Mouse (Mus musculus): ENCODE results near the gene Oas1g. TPM values are rescaled to one million over a fixed set of nuclear protein-coding genes. Genes with fewer than 3 reads are reported as not detected.

Gene Oas1g
- polyA plus RNA-seq (2015; fragmentation: Illumina TruSeq; extraction: RNeasy Lipid Tissue Mini Kit (QIAGEN cat#74804); ENCODE audit: insufficient read depth, low read depth, low replicate concordance) = 1.6 TPM

DNA sequence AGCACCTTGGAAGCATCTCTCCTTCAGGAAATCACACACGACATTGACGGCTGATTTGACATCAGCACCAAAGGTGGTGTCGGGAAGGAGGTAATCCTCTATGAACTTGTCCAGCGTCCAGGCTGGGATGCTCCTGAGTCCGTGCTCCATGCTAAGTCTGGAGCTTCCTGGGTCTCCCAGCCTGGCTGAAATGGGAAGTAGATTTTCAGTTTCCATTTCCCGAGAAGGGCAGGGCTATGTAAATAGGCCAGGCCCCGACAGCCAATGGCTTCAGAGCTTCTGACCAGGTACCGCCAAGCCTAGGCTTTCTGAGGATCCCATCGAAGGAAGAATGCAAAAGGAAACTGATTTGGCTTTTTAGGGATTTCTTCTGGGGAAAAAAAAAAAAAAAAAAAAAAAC, at the start of gene Oas1g:
Gene Oas1g, minus strand, starts transcription at position 201 of the 400 bp plus-strand sequence.

GRCm38 (mm10) chr5:120914204-120914603, 26.8 kb upstream of the Oas1g start, which contains the start of gene Oas1d:
Gene Oas1d (plus strand): TSS chr5:120914536.

DNA sequence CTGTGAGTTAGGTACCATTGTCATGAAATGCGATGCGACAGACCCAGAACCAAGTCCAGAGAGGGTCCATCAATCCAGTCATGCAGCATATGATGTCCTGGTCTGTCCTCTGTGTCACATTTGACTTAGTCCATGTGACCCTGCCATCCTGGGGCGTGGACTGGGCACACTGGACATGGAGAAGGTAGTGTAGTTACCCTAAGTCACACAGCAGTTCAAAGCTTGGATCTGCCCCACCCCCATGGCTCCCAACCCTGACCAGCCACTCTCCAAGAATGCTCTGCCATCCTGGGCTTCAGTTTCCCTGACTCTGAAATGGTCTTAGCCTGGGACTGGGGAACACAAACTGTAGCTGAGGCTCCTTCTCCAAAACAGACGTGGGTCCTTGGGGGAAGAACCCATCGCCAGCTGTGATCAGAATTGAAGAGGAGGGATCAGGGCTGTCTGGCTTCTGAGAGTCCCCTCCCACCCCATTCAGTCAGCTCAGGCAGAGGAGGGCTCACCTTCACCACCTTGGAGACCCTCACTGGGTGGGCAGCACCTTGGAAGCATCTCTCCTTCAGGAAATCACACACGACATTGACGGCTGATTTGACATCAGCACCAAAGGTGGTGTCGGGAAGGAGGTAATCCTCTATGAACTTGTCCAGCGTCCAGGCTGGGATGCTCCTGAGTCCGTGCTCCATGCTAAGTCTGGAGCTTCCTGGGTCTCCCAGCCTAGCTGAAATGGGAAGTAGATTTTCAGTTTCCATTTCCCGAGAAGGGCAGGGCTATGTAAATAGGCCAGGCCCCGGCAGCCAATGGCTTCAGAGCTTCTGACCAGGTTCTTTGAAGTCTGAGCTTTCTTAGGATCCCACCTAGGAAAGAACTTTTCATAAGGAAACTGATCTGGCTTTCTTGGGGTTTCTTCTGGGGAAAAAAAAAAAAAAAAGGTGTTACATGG, 19.6 kb upstream of the Oas1g start, which contains the start of gene Oas1a:
Gene Oas1a, minus strand, starts transcription at position 731 of the 943 bp plus-strand sequence.

GRCm38 (mm10) chr5:120861121-120861520, 26.3 kb downstream of the Oas1g start, which contains the start of gene Oas1h:
Gene Oas1h (plus strand): TSS chr5:120861421.

DNA sequence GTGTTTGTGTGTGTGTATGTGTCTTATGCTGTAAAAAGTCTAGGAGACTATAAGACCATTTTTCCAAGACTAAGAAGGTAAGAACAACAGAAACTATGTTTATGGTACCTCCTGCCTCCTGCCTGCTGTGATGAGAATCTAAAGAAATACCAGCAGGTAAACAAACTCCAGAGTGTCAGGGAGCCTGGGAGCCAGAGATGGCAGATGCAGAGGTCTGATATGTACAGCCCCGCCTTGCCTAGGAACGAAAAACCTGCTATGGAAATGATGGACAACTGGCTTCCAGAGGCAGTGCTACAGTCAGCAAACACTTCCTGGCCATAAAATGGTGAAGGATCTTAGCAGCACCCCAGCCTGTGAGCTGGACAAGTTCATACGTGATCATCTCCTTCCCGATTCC, 40.3 kb downstream of the Oas1g start, which contains the start of gene Oas1f:
Gene Oas1f, plus strand, starts transcription at position 301 of the 400 bp plus-strand sequence.

Other genes starting within 250 kb of the Oas1g start
- gene Rasal1, start 238.8 kb downstream of the Oas1g start, polyA plus RNA-seq (2015; fragmentation: Illumina TruSeq; extraction: RNeasy Lipid Tissue Mini Kit (QIAGEN cat#74804); ENCODE audit: insufficient read depth, low read depth, low replicate concordance) = 0.24 TPM
- 13.4 TPM for gene Dtx1, start 175.7 kb downstream of the Oas1g start, polyA plus RNA-seq (2015; fragmentation: Illumina TruSeq; extraction: RNeasy Lipid Tissue Mini Kit (QIAGEN cat#74804); ENCODE audit: insufficient read depth, low read depth, low replicate concordance)
- 3.2 TPM for gene Oas2, start 137.8 kb downstream of the Oas1g start, polyA plus RNA-seq (2015; fragmentation: Illumina TruSeq; extraction: RNeasy Lipid Tissue Mini Kit (QIAGEN cat#74804); ENCODE audit: insufficient read depth, low read depth, low replicate concordance)
- gene Oas3, start 110.0 kb downstream of the Oas1g start, polyA plus RNA-seq (2015; fragmentation: Illumina TruSeq; extraction: RNeasy Lipid Tissue Mini Kit (QIAGEN cat#74804); ENCODE audit: insufficient read depth, low read depth, low replicate concordance) = not detected
- not detected for gene Oas1e, start 92.1 kb downstream of the Oas1g start, polyA plus RNA-seq (2015; fragmentation: Illumina TruSeq; extraction: RNeasy Lipid Tissue Mini Kit (QIAGEN cat#74804); ENCODE audit: insufficient read depth, low read depth, low replicate concordance)
- gene Oas1c, start 75.1 kb downstream of the Oas1g start, polyA plus RNA-seq (2015; fragmentation: Illumina TruSeq; extraction: RNeasy Lipid Tissue Mini Kit (QIAGEN cat#74804); ENCODE audit: insufficient read depth, low read depth, low replicate concordance) = 1.6 TPM
- not detected for gene Oas1f, start 40.2 kb downstream of the Oas1g start, polyA plus RNA-seq (2015; fragmentation: Illumina TruSeq; extraction: RNeasy Lipid Tissue Mini Kit (QIAGEN cat#74804); ENCODE audit: insufficient read depth, low read depth, low replicate concordance)
- not detected for gene Oas1h, start 26.2 kb downstream of the Oas1g start, polyA plus RNA-seq (2015; fragmentation: Illumina TruSeq; extraction: RNeasy Lipid Tissue Mini Kit (QIAGEN cat#74804); ENCODE audit: insufficient read depth, low read depth, low replicate concordance)
- gene Oas1a, start 19.9 kb upstream of the Oas1g start, polyA plus RNA-seq (2015; fragmentation: Illumina TruSeq; extraction: RNeasy Lipid Tissue Mini Kit (QIAGEN cat#74804); ENCODE audit: insufficient read depth, low read depth, low replicate concordance) = 3.1 TPM
- not detected for gene Oas1d, start 26.9 kb upstream of the Oas1g start, polyA plus RNA-seq (2015; fragmentation: Illumina TruSeq; extraction: RNeasy Lipid Tissue Mini Kit (QIAGEN cat#74804); ENCODE audit: insufficient read depth, low read depth, low replicate concordance)
- not detected for gene Rph3a, start 122.5 kb upstream of the Oas1g start, polyA plus RNA-seq (2015; fragmentation: Illumina TruSeq; extraction: RNeasy Lipid Tissue Mini Kit (QIAGEN cat#74804); ENCODE audit: insufficient read depth, low read depth, low replicate concordance)